Mouse (Mus musculus): ENCODE measurements around the gene Arvcf. TPM values are rescaled to one million over a fixed set of nuclear protein-coding genes. Genes with fewer than 3 reads are reported as not detected.

The Arvcf gene
- polyA plus RNA-seq, 1 experiment, result 2.6 TPM

DNA sequence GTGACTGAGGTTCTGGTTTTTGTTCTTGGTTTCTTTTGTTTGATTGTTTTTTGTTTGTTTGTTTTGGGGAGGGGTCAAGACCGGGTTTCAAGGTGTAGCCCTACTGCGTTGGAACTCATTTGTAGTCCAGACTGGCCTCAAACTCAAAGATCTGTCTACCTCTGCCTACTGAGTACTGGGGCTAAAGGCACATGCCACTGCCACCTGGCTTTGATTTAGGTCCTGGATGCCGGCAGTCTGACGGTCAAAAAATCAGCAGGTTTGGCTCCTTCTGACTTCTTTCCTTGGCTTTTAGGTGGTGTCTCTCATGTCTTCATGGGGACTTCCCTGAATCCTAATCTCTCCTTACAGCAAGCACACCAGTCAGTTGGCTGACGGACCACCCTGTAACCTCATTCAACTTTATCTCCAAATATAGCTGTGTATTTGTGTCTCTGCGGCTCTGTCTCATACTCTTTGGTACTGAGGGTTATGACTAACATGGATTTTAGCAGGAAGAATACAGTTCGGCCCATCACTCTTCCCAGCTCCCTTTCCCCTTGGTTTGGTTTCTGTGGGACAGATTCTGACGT is 82.7 kb downstream of the Arvcf start:
- Histone ChIP-seq H3K9me3 (peaks cover 6% of the 10 kb centered on the region), H3K4me1 (peaks cover 58% of the 10 kb centered on the region), H3K4me3 (replicated peaks) (no peak overlapping the region), H3K27me3 (replicated peaks) (no peaks in the 10 kb centered on the region), H3K36me3 (replicated peaks; ENCODE audit: low read length) (peaks cover 31% of the 10 kb centered on the region)
- TF ChIP-seq GATA1 (IDR thresholded peaks at IDR 0.05; ENCODE audit: borderline replicate concordance, low read length) (no peak), FLI1 (IDR thresholded peaks at IDR 0.05; ENCODE audit: low read length) (no peak)

DNA sequence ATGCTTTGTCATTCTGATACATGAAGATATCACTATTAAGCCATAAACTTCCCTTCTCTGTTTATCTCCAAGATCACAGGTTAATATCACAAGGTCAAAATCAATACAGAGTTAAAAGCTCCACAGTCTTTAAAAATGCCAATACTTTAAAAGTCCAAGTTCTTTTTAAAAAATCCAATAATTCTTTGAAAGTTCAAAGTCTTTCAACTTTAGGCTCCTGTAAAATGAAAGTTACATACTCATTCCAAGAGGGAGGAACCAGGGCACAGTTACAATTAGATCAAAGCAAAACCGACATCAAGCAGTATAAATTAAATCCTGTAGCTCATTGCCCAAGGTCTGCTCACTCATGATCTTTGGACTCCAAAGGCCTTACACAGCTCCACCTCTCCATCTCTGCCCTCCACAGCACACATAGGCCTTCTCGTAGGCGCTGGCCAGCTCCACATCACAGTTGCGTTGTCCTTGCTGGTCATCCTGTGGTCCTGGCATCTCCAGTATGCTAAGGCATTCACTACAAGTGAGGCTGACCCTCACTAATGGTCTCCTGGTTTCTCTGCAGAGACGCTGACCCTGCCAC is 85.4 kb downstream of the Arvcf start:
- Histone ChIP-seq H3K4me3 (replicated peaks) (peak overlapping the region; percentile 65), H3K4me1 (peaks cover 34% of the 10 kb centered on the region), H3K36me3 (replicated peaks; ENCODE audit: low read length) (peaks cover 58% of the 10 kb centered on the region), H3K9me3 (peaks cover 6% of the 10 kb centered on the region), H3K27me3 (replicated peaks) (no peaks in the 10 kb centered on the region)
- TF ChIP-seq FLI1 (IDR thresholded peaks at IDR 0.05; ENCODE audit: low read length) (no peak), GATA1 (IDR thresholded peaks at IDR 0.05; ENCODE audit: borderline replicate concordance, low read length) (no peak)

DNA sequence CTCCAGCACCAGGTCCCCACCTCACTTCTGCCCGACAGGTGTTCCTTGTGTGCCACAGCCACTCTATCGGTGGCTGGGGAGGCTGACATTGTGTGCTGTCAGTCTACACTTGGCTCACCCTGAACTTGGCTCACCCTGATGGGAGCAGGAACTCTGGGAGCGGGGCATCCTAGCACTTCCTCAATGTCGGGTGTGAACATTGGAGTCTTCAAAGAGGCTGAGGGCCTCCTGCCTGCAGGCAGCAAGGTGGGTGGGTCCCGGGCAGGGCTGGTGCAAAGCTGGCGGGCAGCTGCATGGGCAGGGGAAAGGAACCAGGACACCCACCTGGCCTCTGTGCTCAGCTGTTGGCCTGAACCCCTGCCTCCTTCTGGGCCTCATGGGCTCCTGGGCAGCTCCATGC is 88.1 kb downstream of the Arvcf start:
- peaks cover 63% of the 10 kb centered on the region for H3K36me3 ChIP-seq (replicated peaks; ENCODE audit: low read length)

DNA sequence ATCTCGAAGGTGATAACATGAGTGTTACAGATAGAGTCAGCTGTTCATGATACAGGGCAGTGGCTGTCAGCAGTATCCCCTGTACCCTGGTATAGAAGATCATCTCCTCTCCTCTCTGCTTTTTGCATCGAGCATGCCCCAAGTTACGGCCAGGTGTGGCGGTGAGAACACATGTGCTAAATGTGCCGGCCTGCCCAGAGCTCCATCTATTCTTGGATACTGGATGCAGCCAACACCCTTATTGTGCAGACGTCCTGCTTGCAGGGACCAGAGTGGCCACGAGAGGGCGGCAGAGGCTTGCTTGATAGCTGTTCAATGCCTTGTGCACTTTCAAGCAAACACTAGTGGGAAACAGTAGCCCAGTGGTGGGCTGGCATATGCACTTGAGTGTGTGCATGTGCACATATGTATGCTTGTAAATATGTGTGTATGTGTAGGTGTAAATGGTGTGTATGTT is 95.4 kb downstream of the Arvcf start:
- Histone ChIP-seq H3K36me3 (replicated peaks; ENCODE audit: low read length) (peaks cover 79% of the 10 kb centered on the region), H3K4me1 (peaks cover 3% of the 10 kb centered on the region; the same call in 1 of the 2 replicates), H3K9me3 (no peaks in the 10 kb centered on the region), H3K4me3 (replicated peaks) (no peak overlapping the region), H3K27me3 (replicated peaks) (no peaks in the 10 kb centered on the region)
- TF ChIP-seq GATA1 (IDR thresholded peaks at IDR 0.05; ENCODE audit: borderline replicate concordance, low read length) (no peak), FLI1 (IDR thresholded peaks at IDR 0.05; ENCODE audit: low read length) (no peak)

More for the DNA sequence above, 88.1 kb downstream of the Arvcf start:
- Histone ChIP-seq H3K27me3 (replicated peaks) (no peaks in the 10 kb centered on the region), H3K4me1 (peaks cover 10% of the 10 kb centered on the region), H3K9me3 (peaks cover 6% of the 10 kb centered on the region), H3K4me3 (replicated peaks) (no peak overlapping the region)
- TF ChIP-seq GATA1 (IDR thresholded peaks at IDR 0.05; ENCODE audit: borderline replicate concordance, low read length) (no peak), FLI1 (IDR thresholded peaks at IDR 0.05; ENCODE audit: low read length) (no peak)

DNA sequence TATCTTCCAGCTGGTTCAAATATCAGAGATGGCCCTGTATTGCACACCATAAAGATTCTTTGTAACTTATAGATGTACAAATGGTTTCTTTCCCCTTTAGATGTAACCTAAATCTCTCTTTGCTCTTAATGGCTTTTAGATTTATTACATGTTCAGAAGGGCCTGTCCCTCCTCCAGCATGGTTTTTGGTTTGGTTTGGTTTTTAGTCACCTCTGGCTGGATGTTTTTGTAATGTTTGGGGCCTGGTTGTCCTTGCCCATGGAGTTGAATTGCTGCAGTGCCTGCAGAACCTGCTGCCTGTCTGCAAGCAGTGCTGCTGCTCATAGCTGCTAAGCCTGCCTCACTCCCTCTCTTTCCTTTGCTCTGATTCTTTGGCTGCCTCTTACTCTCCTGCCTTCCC is 99.3 kb downstream of the Arvcf start:
- Histone ChIP-seq H3K9me3 (no peaks in the 10 kb centered on the region), H3K4me1 (peaks cover 15% of the 10 kb centered on the region), H3K27me3 (replicated peaks) (no peaks in the 10 kb centered on the region), H3K4me3 (replicated peaks) (no peak overlapping the region), H3K36me3 (replicated peaks; ENCODE audit: low read length) (peaks cover 86% of the 10 kb centered on the region)
- TF ChIP-seq GATA1 (IDR thresholded peaks at IDR 0.05; ENCODE audit: borderline replicate concordance, low read length) (no peak), FLI1 (IDR thresholded peaks at IDR 0.05; ENCODE audit: low read length) (no peak)

DNA sequence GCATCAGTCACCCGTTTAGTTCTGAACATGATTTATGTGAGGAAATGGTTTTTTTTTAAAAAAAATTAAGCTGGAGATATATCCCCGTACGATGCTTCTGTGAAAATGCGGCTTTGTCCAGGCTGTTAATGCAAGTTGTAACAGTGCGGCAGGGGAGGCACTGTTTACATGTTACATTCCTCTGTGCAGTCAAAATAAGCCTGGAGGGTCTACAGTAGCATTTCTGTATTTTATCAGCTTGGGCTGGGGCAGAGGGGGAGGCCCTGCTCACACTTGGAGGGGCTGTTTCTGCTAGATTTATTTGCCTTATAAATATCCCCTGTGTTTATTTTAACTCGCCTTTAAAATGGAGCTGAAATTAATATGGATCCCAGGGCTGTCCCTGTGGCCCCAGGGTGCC is 100.1 kb downstream of the Arvcf start:
- Histone ChIP-seq H3K36me3 (replicated peaks; ENCODE audit: low read length) (peaks cover 84% of the 10 kb centered on the region), H3K9me3 (no peaks in the 10 kb centered on the region), H3K4me1 (peaks cover 17% of the 10 kb centered on the region), H3K27me3 (replicated peaks) (no peaks in the 10 kb centered on the region), H3K4me3 (replicated peaks) (no peak overlapping the region)
- TF ChIP-seq GATA1 (IDR thresholded peaks at IDR 0.05; ENCODE audit: borderline replicate concordance, low read length), result no peak
- no peak for TF ChIP-seq FLI1 (IDR thresholded peaks at IDR 0.05; ENCODE audit: low read length)

DNA sequence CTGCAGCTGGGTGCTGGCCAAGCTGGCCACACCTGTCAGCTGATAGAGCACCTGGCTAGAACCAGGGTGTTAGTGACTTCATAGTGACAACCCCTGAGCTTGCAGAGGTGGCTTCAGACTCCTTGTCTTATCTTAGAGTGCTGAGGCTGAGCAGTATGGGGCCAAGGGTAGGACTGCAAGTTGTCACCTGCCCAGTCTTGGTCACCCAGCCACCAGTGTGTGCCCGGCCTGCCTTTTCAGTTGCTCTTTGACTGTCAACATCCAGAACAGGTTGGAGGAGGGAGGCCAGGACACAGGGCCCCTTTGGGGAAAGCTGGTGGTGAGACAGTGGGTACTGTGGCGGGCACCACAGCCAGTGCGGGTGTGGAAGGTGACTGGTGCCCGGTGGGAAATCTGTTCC is 101.0 kb downstream of the Arvcf start:
- Histone ChIP-seq H3K27me3 (replicated peaks) (no peaks in the 10 kb centered on the region), H3K36me3 (replicated peaks; ENCODE audit: low read length) (peaks cover 84% of the 10 kb centered on the region), H3K4me1 (peaks cover 26% of the 10 kb centered on the region), H3K4me3 (replicated peaks) (no peak overlapping the region), H3K9me3 (no peaks in the 10 kb centered on the region)
- TF ChIP-seq FLI1 (IDR thresholded peaks at IDR 0.05; ENCODE audit: low read length) (no peak), GATA1 (IDR thresholded peaks at IDR 0.05; ENCODE audit: borderline replicate concordance, low read length) (no peak)

DNA sequence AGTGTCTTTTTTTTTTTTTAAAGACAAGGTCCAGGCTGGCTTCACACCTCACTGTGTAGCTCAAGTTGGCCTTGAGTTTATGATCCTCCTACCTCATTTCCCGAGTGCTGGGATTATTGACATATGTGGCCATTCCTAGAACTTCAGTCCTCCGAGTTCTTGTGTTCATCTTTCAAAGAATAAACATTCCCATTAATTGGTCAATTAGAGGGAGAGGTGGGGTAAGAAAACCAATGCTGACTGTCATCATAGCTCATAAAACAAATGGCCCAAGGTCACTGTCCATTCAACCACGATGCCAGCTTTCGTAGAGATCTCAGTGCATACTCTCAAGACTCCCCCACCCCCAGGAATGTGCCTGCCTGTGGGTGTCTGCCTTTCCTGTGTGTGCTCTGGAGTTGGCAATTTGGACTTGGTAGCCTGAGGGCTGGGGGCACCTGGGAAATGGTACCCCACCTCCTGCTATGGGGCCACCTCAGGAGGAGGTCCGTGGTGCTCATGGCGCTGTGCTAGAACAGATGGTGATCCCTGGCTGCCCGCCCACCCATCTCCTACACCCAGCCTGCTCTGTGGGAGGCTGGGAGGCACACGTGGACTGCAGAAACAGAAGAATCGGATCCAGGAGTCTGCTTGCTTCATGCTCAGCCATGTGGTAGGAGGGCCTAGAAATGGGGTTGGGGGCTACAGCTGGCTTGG is 103.7 kb downstream of the Arvcf start:
- Histone ChIP-seq H3K4me3 (replicated peaks) (no peak overlapping the region), H3K27me3 (replicated peaks) (no peaks in the 10 kb centered on the region), H3K4me1 (peaks cover 27% of the 10 kb centered on the region), H3K9me3 (no peaks in the 10 kb centered on the region), H3K36me3 (replicated peaks; ENCODE audit: low read length) (peaks cover 91% of the 10 kb centered on the region)
- TF ChIP-seq FLI1 (IDR thresholded peaks at IDR 0.05; ENCODE audit: low read length) (no peak), GATA1 (IDR thresholded peaks at IDR 0.05; ENCODE audit: borderline replicate concordance, low read length) (no peak)

DNA sequence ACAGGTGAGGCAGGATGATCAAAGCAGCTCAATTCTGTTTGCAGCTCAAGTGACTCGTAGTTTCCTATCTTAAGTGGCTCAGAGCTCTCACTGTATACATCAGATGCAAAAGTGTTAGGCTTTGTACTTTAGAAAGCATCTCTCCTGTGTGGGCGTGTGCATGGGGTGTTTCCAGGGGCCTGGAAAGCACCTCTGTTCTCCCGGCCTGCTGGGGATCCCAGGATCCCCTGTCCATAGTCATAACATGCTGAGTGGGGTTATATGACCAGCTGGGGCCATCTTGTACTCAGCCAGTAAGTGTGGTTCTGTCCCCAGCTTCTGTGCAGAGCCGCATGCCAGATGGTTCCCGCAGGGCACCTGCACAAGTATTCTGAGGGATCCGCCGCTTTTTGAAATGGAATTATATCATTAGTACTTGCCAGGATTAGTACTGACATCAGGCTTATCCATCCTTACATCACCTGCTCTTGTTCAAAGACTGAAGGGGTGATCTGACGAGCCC is 104.4 kb downstream of the Arvcf start:
- H3K36me3 ChIP-seq (replicated peaks; ENCODE audit: low read length), result peaks cover 92% of the 10 kb centered on the region
- H3K4me1 ChIP-seq, result peaks cover 26% of the 10 kb centered on the region
- TF ChIP-seq GATA1 (IDR thresholded peaks at IDR 0.05; ENCODE audit: borderline replicate concordance, low read length), result no peak
- TF ChIP-seq FLI1 (IDR thresholded peaks at IDR 0.05; ENCODE audit: low read length), result no peak
- no peaks in the 10 kb centered on the region for H3K27me3 ChIP-seq (replicated peaks)
- H3K9me3 ChIP-seq, result no peaks in the 10 kb centered on the region
- H3K4me3 ChIP-seq (replicated peaks), result no peak overlapping the region

DNA sequence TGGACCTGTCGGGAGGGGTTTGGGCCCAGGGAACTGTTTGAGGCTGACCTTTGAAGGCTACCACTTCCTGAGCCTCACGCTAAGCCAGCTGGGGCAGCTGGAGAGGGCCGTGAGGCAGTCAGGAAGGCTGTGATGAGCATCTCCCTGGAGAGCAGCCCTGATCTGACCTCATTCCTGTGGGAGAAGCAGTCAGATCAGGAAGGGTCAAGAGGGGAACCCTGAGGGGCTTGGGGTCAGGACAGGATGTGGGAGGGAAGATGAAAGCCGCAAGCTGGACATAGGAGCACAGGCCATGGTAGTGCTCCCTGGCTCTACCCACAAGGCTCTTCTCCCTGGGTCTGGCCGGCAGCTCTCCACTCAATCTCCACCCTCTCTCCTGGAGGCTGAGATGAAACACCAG is 105.9 kb downstream of the Arvcf start:
- Histone ChIP-seq H3K27me3 (replicated peaks) (peaks cover 2% of the 10 kb centered on the region), H3K36me3 (replicated peaks; ENCODE audit: low read length) (peaks cover 95% of the 10 kb centered on the region), H3K9me3 (no peaks in the 10 kb centered on the region), H3K4me3 (replicated peaks) (no peak overlapping the region), H3K4me1 (peaks cover 25% of the 10 kb centered on the region)
- TF ChIP-seq GATA1 (IDR thresholded peaks at IDR 0.05; ENCODE audit: borderline replicate concordance, low read length) (no peak), FLI1 (IDR thresholded peaks at IDR 0.05; ENCODE audit: low read length) (no peak)
